Mouse (Mus musculus) olfactory bulb, adult 2 months (tissue): Measurements from ENCODE around the gene Mindy4.

ENCODE experiments used
- CTCF ChIP-seq: fragments of 200-500 bp; IDR thresholded peaks from 2 replicates; pipeline ENCODE4 v1.5.1; 2012; ENCODE audit warnings: low read depth, mild to moderate bottlenecking, low read length, moderate library complexity; ENCODE audit not compliant: insufficient read depth
- POLR2A ChIP-seq: fragments of 200-500 bp; IDR thresholded peaks from 2 replicates; pipeline ENCODE4 v1.6.1; 2012; ENCODE audit warnings: mild to moderate bottlenecking, low read depth, low read length, moderate library complexity; ENCODE audit not compliant: insufficient read depth

DNA sequence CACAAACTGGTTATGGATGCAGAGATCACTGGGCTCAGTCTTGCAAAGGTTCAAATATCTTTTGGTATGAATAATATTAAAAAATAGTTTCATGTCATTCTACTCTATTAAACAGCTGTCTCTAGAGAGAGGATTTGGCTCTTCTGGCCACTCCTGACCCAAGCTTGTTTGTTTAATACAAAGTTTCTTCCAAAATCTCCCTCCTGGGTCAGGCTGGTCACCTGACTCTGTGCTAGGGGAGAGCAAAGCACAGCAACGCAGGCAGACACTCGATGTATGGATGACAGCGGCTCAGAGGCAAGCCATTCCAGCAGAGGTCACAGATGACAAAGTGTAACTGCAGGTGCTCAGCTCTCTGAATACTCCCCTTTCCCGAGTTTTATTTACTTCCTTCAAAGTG lies 11.6 kb upstream of the Mindy4 start:
- TF ChIP-seq CTCF: no peak
- no peak for TF ChIP-seq POLR2A
